Mouse (Mus musculus) forebrain, embryonic 13.5 days (tissue): ENCODE data around the gene Ndufs6. TPM values are rescaled to one million over a fixed set of nuclear protein-coding genes. Genes with fewer than 3 reads are reported as not detected.
A peak's percentile ranks its signal among the peaks of the same experiment; 100 is the strongest.

Experiments
- ATAC-seq: fragments of 200-750 bp; cut with Nextera tagmentation; 2 replicates; pipeline ENCODE4 v1.8.0; 2017
- H3K27ac ChIP-seq: fragments of 300-500 bp; sonication (generic); 2 replicates; pipeline ENCODE4 v1.5.1; 2015; ENCODE audit warnings: inconsistent platforms, mild to moderate bottlenecking, moderate library complexity
- H3K27me3 ChIP-seq: fragments of 300-500 bp; sonication (generic); 2 replicates; pipeline ENCODE4 v1.6.1; 2015; ENCODE audit warnings: mild to moderate bottlenecking, inconsistent platforms
- H3K36me3 ChIP-seq: fragments of 300-500 bp; sonication (generic); 2 replicates; pipeline ENCODE4 v1.6.1; 2015; ENCODE audit warnings: mild to moderate bottlenecking, inconsistent platforms; ENCODE audit not compliant: poor library complexity, severe bottlenecking
- H3K4me1 ChIP-seq: fragments of 300-500 bp; sonication (generic); 2 replicates; pipeline ENCODE4 v1.6.1; 2015; ENCODE audit warnings: inconsistent platforms
- H3K4me2 ChIP-seq: fragments of 300-500 bp; sonication (generic); 2 replicates; pipeline ENCODE4 v1.6.1; 2015; ENCODE audit warnings: inconsistent platforms, mild to moderate bottlenecking, moderate library complexity
- H3K4me3 ChIP-seq: fragments of 300-500 bp; sonication (generic); 2 replicates; pipeline ENCODE4 v1.5.1; 2015; ENCODE audit warnings: mild to moderate bottlenecking, inconsistent platforms
- H3K9ac ChIP-seq: fragments of 300-500 bp; sonication (generic); 2 replicates; pipeline ENCODE4 v1.6.1; 2015; ENCODE audit warnings: mild to moderate bottlenecking, inconsistent platforms
- H3K9me3 ChIP-seq: fragments of 300-500 bp; sonication (generic); replicated peaks from 2 replicates; pipeline ENCODE4 v1.6.1; 2016; ENCODE audit warnings: inconsistent platforms
- WGBS: fragments of 180-500 bp; shearing (Covaris S2); methylation state at CpG from one replicate; pipeline ENCODE4 v1.1.7; 2015; 5-methylcytosine and 5-hydroxymethylcytosine counted together
- polyA plus RNA-seq: library from polyadenylated mRNA; unstranded; fragments of >200 nt; fragmentation: Nextera tagmentation; extraction: Ambion mirVana; gene quantifications from 2 replicates; pipeline ENCODE4 v1.2.1, GENCODE M21; 2015

Gene Ndufs6
- 386 and 392 TPM in 2 replicates for polyA plus RNA-seq

GRCm38 (mm10) chr13:73327827-73328698 lies at the start of gene Ndufs6, which contains the start of gene Mrpl36:
Gene Ndufs6 (minus strand): TSS chr13:73328542.
Gene Mrpl36 (plus strand): TSS chr13:73328513.
- peak; percentile 85 for ATAC-seq
- Histone ChIP-seq H3K9me3 (no peaks in the 10 kb centered on the region), H3K27ac (peak within 1 kb of the TSS; percentile 31; the same call in 1 of the 2 replicates), H3K9ac (peak within 1 kb of the TSS; percentile 78), H3K36me3 (peaks cover 35% of the 10 kb centered on the region), H3K27me3 (no peaks in the 10 kb centered on the region), H3K4me2 (peak within 1 kb of the TSS; percentile 72), H3K4me1 (peaks cover 29% of the 10 kb centered on the region), H3K4me3 (peak within 1 kb of the TSS; percentile 81)
- under 1% methylated on average over 45 of the region's 45 CpGs for WGBS

- ATAC-seq: no peak
- WGBS: 88% methylated on average over 9 of the region's 9 CpGs
Observed at GRCm38 (mm10) chr13:73377637-73378036, 49.3 kb upstream of the Ndufs6 start.

GRCm38 (mm10) chr13:73374612-73375011 lies 46.3 kb upstream of the Ndufs6 start:
- no peaks in the 10 kb centered on the region for H3K36me3 ChIP-seq
- H3K27me3 ChIP-seq: no peaks in the 10 kb centered on the region
- H3K4me1 ChIP-seq: no peaks in the 10 kb centered on the region
- no peaks in the 10 kb centered on the region for H3K9me3 ChIP-seq
- ATAC-seq: no peak
- H3K27ac ChIP-seq: no peak overlapping the region
- 75% methylated on average over 2 of the region's 2 CpGs for whole genome bisulfite sequencing
- H3K4me3 ChIP-seq: no peak overlapping the region
- no peak overlapping the region for H3K9ac ChIP-seq
- no peak overlapping the region for H3K4me2 ChIP-seq

More at GRCm38 (mm10) chr13:73377637-73378036, 49.3 kb upstream of the Ndufs6 start:
- Histone ChIP-seq H3K36me3 (no peaks in the 10 kb centered on the region), H3K27me3 (no peaks in the 10 kb centered on the region), H3K4me1 (no peaks in the 10 kb centered on the region), H3K4me2 (no peak overlapping the region), H3K4me3 (no peak overlapping the region), H3K9me3 (no peaks in the 10 kb centered on the region), H3K9ac (no peak overlapping the region), H3K27ac (no peak overlapping the region)

- Histone ChIP-seq H3K27ac (no peak overlapping the region), H3K9ac (no peak overlapping the region), H3K4me2 (no peak overlapping the region), H3K36me3 (no peaks in the 10 kb centered on the region), H3K4me1 (no peaks in the 10 kb centered on the region), H3K4me3 (no peak overlapping the region), H3K27me3 (no peaks in the 10 kb centered on the region), H3K9me3 (no peaks in the 10 kb centered on the region)
- ATAC-seq: no peak
- WGBS: 74% methylated on average over 4 of the region's 4 CpGs
Observed at GRCm38 (mm10) chr13:73373367-73373766, 45.0 kb upstream of the Ndufs6 start.

GRCm38 (mm10) chr13:73357106-73357505 lies 28.8 kb upstream of the Ndufs6 start:
- WGBS: 90% methylated on average over 3 of the region's 3 CpGs
- no peak overlapping the region for H3K4me2 ChIP-seq
- ATAC-seq: no peak
- H3K36me3 ChIP-seq: no peaks in the 10 kb centered on the region
- no peaks in the 10 kb centered on the region for H3K4me1 ChIP-seq
- H3K4me3 ChIP-seq: no peak overlapping the region
- no peaks in the 10 kb centered on the region for H3K9me3 ChIP-seq
- no peak overlapping the region for H3K27ac ChIP-seq
- no peak overlapping the region for H3K9ac ChIP-seq
- no peaks in the 10 kb centered on the region for H3K27me3 ChIP-seq

- Histone ChIP-seq H3K36me3 (no peaks in the 10 kb centered on the region), H3K4me2 (no peak overlapping the region), H3K9me3 (no peaks in the 10 kb centered on the region), H3K9ac (no peak overlapping the region), H3K4me1 (no peaks in the 10 kb centered on the region), H3K27me3 (no peaks in the 10 kb centered on the region), H3K27ac (no peak overlapping the region), H3K4me3 (no peak overlapping the region)
- no peak for ATAC-seq
Observed at GRCm38 (mm10) chr13:73352491-73352890, 24.1 kb upstream of the Ndufs6 start.

- no peaks in the 10 kb centered on the region for H3K4me1 ChIP-seq
Observed at GRCm38 (mm10) chr13:73351910-73352309, 23.6 kb upstream of the Ndufs6 start.

GRCm38 (mm10) chr13:73350741-73351140 lies 22.4 kb upstream of the Ndufs6 start:
- Histone ChIP-seq H3K27me3 (no peaks in the 10 kb centered on the region), H3K36me3 (no peaks in the 10 kb centered on the region), H3K9ac (no peak overlapping the region), H3K4me1 (no peaks in the 10 kb centered on the region), H3K9me3 (no peaks in the 10 kb centered on the region), H3K4me2 (no peak overlapping the region), H3K4me3 (no peak overlapping the region), H3K27ac (no peak overlapping the region)
- ATAC-seq: no peak
- WGBS: 90% methylated on average over 9 of the region's 9 CpGs

More at GRCm38 (mm10) chr13:73351910-73352309, 23.6 kb upstream of the Ndufs6 start:
- no peak for ATAC-seq
- Histone ChIP-seq H3K4me2 (no peak overlapping the region), H3K36me3 (no peaks in the 10 kb centered on the region), H3K4me3 (no peak overlapping the region), H3K27me3 (no peaks in the 10 kb centered on the region), H3K9ac (no peak overlapping the region), H3K27ac (no peak overlapping the region), H3K9me3 (no peaks in the 10 kb centered on the region)
- 74% methylated on average over 3 of the region's 3 CpGs for WGBS

- H3K36me3 ChIP-seq: no peaks in the 10 kb centered on the region
- no peaks in the 10 kb centered on the region for H3K27me3 ChIP-seq
- no peaks in the 10 kb centered on the region for H3K9me3 ChIP-seq
- H3K9ac ChIP-seq: no peak overlapping the region
- WGBS: 93% methylated on average over 7 of the region's 7 CpGs
- no peak overlapping the region for H3K27ac ChIP-seq
- H3K4me2 ChIP-seq: no peak overlapping the region
- ATAC-seq: no peak
- no peak overlapping the region for H3K4me3 ChIP-seq
- H3K4me1 ChIP-seq: no peaks in the 10 kb centered on the region
Observed at GRCm38 (mm10) chr13:73347922-73348650, 19.7 kb upstream of the Ndufs6 start.

GRCm38 (mm10) chr13:73347171-73347570 lies 18.8 kb upstream of the Ndufs6 start:
- no peaks in the 10 kb centered on the region for H3K36me3 ChIP-seq
- WGBS: 73% methylated on average over 3 of the region's 3 CpGs
- H3K9me3 ChIP-seq: no peaks in the 10 kb centered on the region
- H3K4me1 ChIP-seq: no peaks in the 10 kb centered on the region
- H3K27ac ChIP-seq: no peak overlapping the region
- H3K4me2 ChIP-seq: no peak overlapping the region
- ATAC-seq: no peak
- H3K9ac ChIP-seq: no peak overlapping the region
- H3K4me3 ChIP-seq: no peak overlapping the region
- no peaks in the 10 kb centered on the region for H3K27me3 ChIP-seq

- H3K4me1 ChIP-seq: no peaks in the 10 kb centered on the region
- H3K36me3 ChIP-seq: no peaks in the 10 kb centered on the region
- ATAC-seq: no peak
- H3K9ac ChIP-seq: no peak overlapping the region
- H3K27me3 ChIP-seq: no peaks in the 10 kb centered on the region
- H3K4me3 ChIP-seq: no peak overlapping the region
- WGBS: 79% methylated on average over 4 of the region's 4 CpGs
- no peak overlapping the region for H3K4me2 ChIP-seq
- no peak overlapping the region for H3K27ac ChIP-seq
- H3K9me3 ChIP-seq: no peaks in the 10 kb centered on the region
Observed at GRCm38 (mm10) chr13:73346743-73347142, 18.4 kb upstream of the Ndufs6 start.

GRCm38 (mm10) chr13:73346131-73346530 lies 17.8 kb upstream of the Ndufs6 start:
- WGBS: 48% methylated on average over 2 of the region's 2 CpGs
- Histone ChIP-seq H3K27me3 (no peaks in the 10 kb centered on the region), H3K9ac (no peak overlapping the region), H3K4me3 (no peak overlapping the region), H3K27ac (no peak overlapping the region), H3K4me2 (no peak overlapping the region), H3K36me3 (no peaks in the 10 kb centered on the region), H3K9me3 (no peaks in the 10 kb centered on the region), H3K4me1 (no peaks in the 10 kb centered on the region)
- ATAC-seq: no peak
